Mouse (Mus musculus) macrophage (primary cell): ENCODE data around the gene Abhd12b. TPM values are rescaled to one million over a fixed set of nuclear protein-coding genes. Genes with fewer than 3 reads are reported as not detected.
A peak's percentile ranks its signal among the peaks of the same experiment; 100 is the strongest.
"Not testable (repeated sequence)": the region's sequence is repeated elsewhere in the genome, so short reads cannot be mapped to it uniquely, and the experiment has no call there.

Experiments
- H3K27ac ChIP-seq: fragments of 350-480 bp; formaldehyde crosslinking; 2 replicates; pipeline ENCODE4 v1.9.0; 2021
- H3K36me3 ChIP-seq: fragments of 350-480 bp; formaldehyde crosslinking; 2 replicates; pipeline ENCODE4 v1.9.0; 2021; ENCODE audit errors: inconsistent target
- H3K4me3 ChIP-seq: fragments of 350-480 bp; formaldehyde crosslinking; 2 replicates; pipeline ENCODE4 v1.9.0; 2021; ENCODE audit errors: inconsistent target
- H3K79me2 ChIP-seq: fragments of 350-480 bp; formaldehyde crosslinking; 2 replicates; pipeline ENCODE4 v1.9.0; 2021; ENCODE audit errors: inconsistent target
- WGBS: methylation state at CpG from one replicate; pipeline ENCODE4 v1.1.7; 2026; ENCODE audit warnings: inconsistent platforms; ENCODE audit not compliant: missing documents; 5-methylcytosine and 5-hydroxymethylcytosine counted together
- polyA plus RNA-seq: library from polyadenylated mRNA; stranded (reverse); fragments of 250-400 nt; gene quantifications from 3 replicates; pipeline ENCODE4 v1.2.4, GENCODE M21; 2018; ENCODE audit warnings: inconsistent platforms

Gene Abhd12b
- polyA plus RNA-seq, 1 experiment from 2014 or later: not detected

DNA sequence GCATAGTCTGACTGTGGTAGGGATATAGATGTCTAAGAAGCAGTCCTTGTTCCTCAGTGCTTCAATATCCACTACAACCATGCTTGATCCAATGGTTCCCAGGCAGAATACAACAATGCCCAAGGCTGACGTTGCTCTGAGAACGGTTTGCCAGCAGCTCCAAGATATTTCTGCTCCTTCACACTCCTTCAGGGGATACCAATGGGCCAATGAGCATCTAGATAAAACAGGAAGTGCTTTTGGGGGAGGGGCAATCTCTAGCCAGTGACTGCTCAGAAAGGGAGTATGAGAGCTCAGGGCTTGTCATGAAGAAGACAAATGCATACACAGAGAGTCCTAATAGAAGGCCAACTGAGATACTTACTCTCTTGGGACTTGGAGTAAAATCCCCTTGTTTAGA is 34.4 kb upstream of the Abhd12b start:
- Histone ChIP-seq H3K79me2 (no peaks in the 10 kb centered on the region), H3K36me3 (no peaks in the 10 kb centered on the region), H3K4me3 (no peak overlapping the region), H3K27ac (no peak overlapping the region)
- WGBS: 30% methylated on average over 2 of the region's 2 CpGs

GRCm38 (mm10) chr12:70126626-70127025 is 27.3 kb upstream of the Abhd12b start:
- Histone ChIP-seq H3K36me3 (no peaks in the 10 kb centered on the region), H3K27ac (no peak overlapping the region), H3K79me2 (no peaks in the 10 kb centered on the region), H3K4me3 (no peak overlapping the region)
- 95% methylated on average over 4 of the region's 4 CpGs for whole genome bisulfite sequencing

DNA sequence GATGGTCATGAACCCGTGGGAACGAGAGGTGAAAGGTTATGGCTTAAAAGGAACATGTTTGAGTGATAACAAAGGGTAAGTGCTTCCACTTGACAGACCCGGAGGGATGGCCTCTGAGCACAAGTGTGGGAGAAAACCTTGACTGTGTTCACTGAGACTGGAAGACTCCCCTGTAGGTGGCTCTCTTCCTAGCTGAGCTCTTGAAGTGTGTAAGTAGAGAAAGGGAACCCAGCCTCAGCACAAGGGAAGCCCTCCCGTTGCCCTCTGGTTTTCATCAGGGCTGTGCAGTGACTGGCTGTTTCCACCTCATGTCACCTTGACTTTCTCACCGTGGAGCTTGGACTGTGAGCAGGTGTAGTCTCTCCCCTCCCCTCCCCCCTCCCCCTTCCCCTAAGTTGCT is 24.8 kb upstream of the Abhd12b start:
- WGBS: 30% methylated on average over 5 of the region's 5 CpGs
- no peaks in the 10 kb centered on the region for H3K36me3 ChIP-seq
- H3K79me2 ChIP-seq: no peaks in the 10 kb centered on the region
- no peak overlapping the region for H3K4me3 ChIP-seq
- no peak overlapping the region for H3K27ac ChIP-seq

- Histone ChIP-seq H3K27ac (no peak overlapping the region), H3K36me3 (no peaks in the 10 kb centered on the region), H3K4me3 (no peak overlapping the region), H3K79me2 (no peaks in the 10 kb centered on the region)
- 60% methylated on average over 20 of the region's 20 CpGs for WGBS
Observed at GRCm38 (mm10) chr12:70131042-70131675, 22.8 kb upstream of the Abhd12b start.

GRCm38 (mm10) chr12:70134627-70135235 is 19.2 kb upstream of the Abhd12b start:
- Histone ChIP-seq H3K79me2 (no peaks in the 10 kb centered on the region), H3K27ac (no peak overlapping the region), H3K4me3 (no peak overlapping the region), H3K36me3 (no peaks in the 10 kb centered on the region)
- 95% methylated on average over 20 of the region's 20 CpGs for WGBS

GRCm38 (mm10) chr12:70136185-70136756 is 17.7 kb upstream of the Abhd12b start:
- Histone ChIP-seq H3K79me2 (no peaks in the 10 kb centered on the region), H3K27ac (no peak overlapping the region), H3K4me3 (peak overlapping the region; percentile 17), H3K36me3 (no peaks in the 10 kb centered on the region)
- WGBS: 12% methylated on average over 12 of the region's 12 CpGs

DNA sequence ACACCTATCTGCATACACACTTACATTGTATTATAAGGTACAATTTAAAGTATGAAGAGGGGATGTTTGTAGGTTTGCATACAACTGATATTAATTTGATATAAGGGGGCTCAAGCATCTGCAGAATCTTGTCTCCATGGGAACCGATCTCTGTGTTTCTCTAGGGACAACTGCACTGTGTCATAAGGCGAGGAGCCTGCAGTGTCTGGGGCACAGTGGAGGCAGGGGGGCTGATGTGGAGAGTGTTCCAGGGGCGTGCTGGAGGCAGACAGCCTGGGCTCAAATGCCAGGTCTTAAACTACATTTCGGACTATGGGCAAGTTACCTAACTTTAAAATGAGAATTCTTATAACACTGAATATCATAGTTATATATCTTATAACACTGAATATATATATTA is 16.8 kb upstream of the Abhd12b start:
- Histone ChIP-seq H3K79me2 (no peaks in the 10 kb centered on the region), H3K27ac (no peak overlapping the region), H3K4me3 (no peak overlapping the region), H3K36me3 (no peaks in the 10 kb centered on the region)
- 88% methylated on average over 4 of the region's 4 CpGs for WGBS

GRCm38 (mm10) chr12:70137626-70138025 is 16.3 kb upstream of the Abhd12b start:
- Histone ChIP-seq H3K36me3 (no peaks in the 10 kb centered on the region), H3K79me2 (no peaks in the 10 kb centered on the region), H3K27ac (no peak overlapping the region), H3K4me3 (no peak overlapping the region)
- 76% methylated on average over 9 of the region's 9 CpGs for WGBS

- no peaks in the 10 kb centered on the region for H3K79me2 ChIP-seq
- WGBS: 66% methylated on average over 4 of the region's 4 CpGs
- no peak overlapping the region for H3K4me3 ChIP-seq
- H3K27ac ChIP-seq: 0 out of 2 replicates have a peak overlapping the region, but pooled peaks have one; percentile 10
- no peaks in the 10 kb centered on the region for H3K36me3 ChIP-seq
Observed at GRCm38 (mm10) chr12:70139871-70140270, 14.1 kb upstream of the Abhd12b start.

- 51% methylated on average over 5 of the region's 5 CpGs for WGBS
Observed at GRCm38 (mm10) chr12:70140542-70140941, 13.4 kb upstream of the Abhd12b start.

DNA sequence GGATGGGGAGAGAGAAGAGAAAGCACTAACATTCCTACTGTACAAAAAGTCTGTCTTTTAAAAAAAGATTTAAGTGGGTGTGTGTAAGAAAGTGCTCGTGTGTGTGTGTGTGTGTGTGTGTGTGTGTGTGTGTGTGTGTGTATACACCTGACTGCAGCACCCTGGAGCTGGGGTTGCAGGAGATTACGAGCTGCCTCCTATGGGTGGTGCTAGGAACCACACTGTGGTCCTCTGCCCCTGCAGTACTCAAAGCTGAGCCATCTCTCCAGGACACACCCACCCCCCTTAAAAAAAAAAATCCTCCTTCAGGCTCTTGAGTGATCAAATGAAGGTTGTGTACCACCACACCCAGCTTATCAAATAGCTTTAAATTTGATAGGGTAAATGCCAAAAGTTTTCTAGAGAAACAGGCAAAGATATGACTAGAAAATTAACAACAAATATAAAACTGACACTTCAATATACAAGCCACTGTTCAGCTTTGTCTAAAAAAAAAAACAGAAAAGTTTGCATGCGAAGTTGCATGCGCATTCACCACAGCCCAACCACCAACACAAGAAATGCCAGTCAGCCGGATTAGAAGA is 12.9 kb upstream of the Abhd12b start:
- H3K27ac ChIP-seq: peak overlapping the region; percentile 13; the same call in 1 of the 2 replicates
- whole genome bisulfite sequencing: 76% methylated on average over 5 of the region's 5 CpGs

More at GRCm38 (mm10) chr12:70140542-70140941, 13.4 kb upstream of the Abhd12b start:
- no peak overlapping the region for H3K4me3 ChIP-seq
- H3K36me3 ChIP-seq: no peaks in the 10 kb centered on the region
- H3K79me2 ChIP-seq: no peaks in the 10 kb centered on the region
- peak overlapping the region; percentile 13; the same call in 1 of the 2 replicates for H3K27ac ChIP-seq

DNA sequence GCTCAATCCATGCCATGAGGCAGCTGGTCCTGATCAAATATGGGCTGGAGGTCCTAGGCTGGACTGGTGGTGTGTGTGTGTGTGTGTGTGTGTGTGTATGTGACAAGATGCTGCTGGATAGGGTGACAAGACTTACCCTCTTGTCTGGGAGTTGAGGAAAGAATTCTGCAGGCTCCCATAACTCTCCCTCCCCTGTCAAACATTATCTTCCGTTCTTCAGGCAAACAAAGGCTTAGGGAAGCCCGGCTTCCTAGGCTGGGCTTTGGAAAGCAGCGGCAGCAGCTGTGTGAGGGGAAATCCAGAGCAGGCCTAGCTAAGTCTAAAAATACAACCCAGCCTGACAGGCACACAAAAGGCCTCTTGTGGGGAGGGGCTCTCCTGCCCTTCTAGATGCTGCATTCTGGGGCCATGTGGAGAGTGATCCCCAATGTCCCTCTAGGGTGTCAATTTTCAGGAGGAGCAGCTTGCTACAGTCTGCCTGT is 9.8 kb upstream of the Abhd12b start:
- 100% methylated on average over 3 of the region's 3 CpGs for WGBS
- not testable (repeated sequence) for H3K79me2 ChIP-seq, H3K4me3 ChIP-seq, H3K36me3 ChIP-seq, H3K27ac ChIP-seq

More for the DNA sequence above, 12.9 kb upstream of the Abhd12b start:
- Histone ChIP-seq H3K36me3 (no peaks in the 10 kb centered on the region), H3K79me2 (no peaks in the 10 kb centered on the region), H3K4me3 (no peak overlapping the region)

- Histone ChIP-seq H3K4me3 (no peak overlapping the region), H3K79me2 (no peaks in the 10 kb centered on the region), H3K36me3 (no peaks in the 10 kb centered on the region), H3K27ac (no peak overlapping the region)
- WGBS: 48% methylated on average over 20 of the region's 20 CpGs
Observed at GRCm38 (mm10) chr12:70144637-70145448, 9.1 kb upstream of the Abhd12b start.

DNA sequence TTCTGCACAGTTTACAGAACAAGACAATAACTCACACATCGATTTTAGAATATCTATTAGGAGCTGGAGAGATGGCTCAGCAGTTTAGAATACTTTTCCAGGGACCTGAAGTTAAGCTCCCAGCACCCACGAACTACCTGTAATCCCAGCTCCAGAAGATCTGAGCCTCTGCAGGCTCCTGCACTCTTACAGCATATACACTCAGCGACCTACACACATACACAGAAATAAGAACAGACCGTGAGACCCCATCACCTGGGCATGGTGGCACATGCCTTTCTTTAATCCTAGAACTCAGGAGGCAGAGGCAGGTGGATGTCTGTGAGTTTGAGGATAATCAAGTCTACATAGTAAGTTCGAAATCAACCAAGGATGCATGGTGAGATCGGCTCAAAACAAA is 8.4 kb upstream of the Abhd12b start:
- no peak overlapping the region for H3K27ac ChIP-seq
- H3K36me3 ChIP-seq: no peaks in the 10 kb centered on the region
- no peaks in the 10 kb centered on the region for H3K79me2 ChIP-seq
- H3K4me3 ChIP-seq: no peak overlapping the region
- 87% methylated on average over 6 of the region's 6 CpGs for WGBS
